ENCODE assay signal across 24 mouse cellular contexts in genomic region chr7:113847041-113847819, GRCm38 (mm10).
DNase-seq lines count a peak whose midpoint lies in the region; ATAC-seq lines count a peak whose summit lies in the region.
"Had no signal": no experiment of that assay in that cellular context is flagged by ENCODE, and none has a peak within 500 bp of the region (broad histone marks: within the 10 kb centered on the region; RNA-seq: fewer than 3 reads in every experiment).

No protein-coding gene starts in this region.

- H3K9ac ChIP-seq in liver, embryonic 12.5 days: no peak overlapping the region
- no peak overlapping the region for H3K9ac ChIP-seq in embryonic facial prominence, embryonic 14.5 days (ENCODE audit: low read depth, low read length)
- H3K9ac ChIP-seq in hindbrain, embryonic 16.5 days (ENCODE audit: low read depth, low read length): no peak overlapping the region
- H3K9ac ChIP-seq: limb, embryonic 13.5 days; midbrain, embryonic 15.5 days had no signal

- H3K4me3 ChIP-seq in liver, embryonic 12.5 days: no peak overlapping the region
- no peak overlapping the region for H3K4me3 ChIP-seq in embryonic facial prominence, embryonic 14.5 days (ENCODE audit: low read depth, low read length)
- H3K4me3 ChIP-seq in hindbrain, embryonic 16.5 days (ENCODE audit: low read length): no peak overlapping the region
- H3K4me3 ChIP-seq: hindbrain, embryonic 10.5 days; layer of hippocampus, adult 2 months; limb, embryonic 13.5 days; megakaryocyte, embryonic 14.5 days; midbrain, embryonic 15.5 days; myocyte had no signal

- peaks cover 7% of the 10 kb centered on the region; the same call in 1 of the 2 replicates for H3K4me1 ChIP-seq in liver, embryonic 12.5 days
- H3K4me1 ChIP-seq in embryonic facial prominence, embryonic 14.5 days (ENCODE audit: control insufficient read depth, insufficient read depth, low read length): peaks cover 15% of the 10 kb centered on the region
- no peaks in the 10 kb centered on the region for H3K4me1 ChIP-seq in hindbrain, embryonic 16.5 days (ENCODE audit: control insufficient read depth, insufficient read depth, low read depth, low read length)
- H3K4me1 ChIP-seq: megakaryocyte, embryonic 14.5 days; midbrain, embryonic 15.5 days had no signal

- DNase-seq in liver (no peak), MN1 (ENCODE audit: low spot score) (peak; percentile 12)
- peak; percentile 62 for DNase-seq in embryonic facial prominence, embryonic 14.5 days (ENCODE audit: low spot score)
- no peak for DNase-seq in layer of hippocampus, postnatal 14 days (ENCODE audit: low spot score in 2 of 2)
- DNase-seq: adrenal gland, postnatal 14 days; cerebellum, adult 2 months; cerebellum, postnatal 25 days; embryo, embryonic 11 days; kidney, adult 9 months; kidney, postnatal 14 days; layer of hippocampus, postnatal 36 days; lung, adult 2 months; right cerebral cortex, adult 18-20 months had no signal

- H3K27me3 ChIP-seq in liver, embryonic 12.5 days (replicated peaks): no peaks in the 10 kb centered on the region
- H3K27me3 ChIP-seq in embryonic facial prominence, embryonic 14.5 days (replicated peaks; ENCODE audit: control insufficient read depth, insufficient read depth, low read length): no peaks in the 10 kb centered on the region; the same call in 1 of the 2 replicates
- H3K27me3 ChIP-seq in hindbrain, embryonic 16.5 days (replicated peaks; ENCODE audit: control insufficient read depth, insufficient read depth, low read length): no peaks in the 10 kb centered on the region
- H3K27me3 ChIP-seq: limb, embryonic 13.5 days; megakaryocyte, embryonic 14.5 days; midbrain, embryonic 15.5 days had no signal

- ATAC-seq in liver, embryonic 12.5 days: 0 out of 2 replicates have a peak, but pooled peaks have one; percentile 54
- no peak for ATAC-seq in embryonic facial prominence, embryonic 14.5 days (ENCODE audit: low read depth)
- ATAC-seq in megakaryocyte-erythroid progenitor cell, adult 5-6 weeks (replicated peaks; ENCODE audit: low FRiP score, low TSS enrichment, poor library complexity, severe bottlenecking): peak; percentile 62
- no peak for ATAC-seq in hindbrain, embryonic 16.5 days
- ATAC-seq: forebrain, embryonic 16.5 days; hindbrain, postnatal 0 days; midbrain, embryonic 15.5 days had no signal

- 45% methylated on average over 7 of the region's 7 CpGs for WGBS in liver, embryonic 12.5 days (ENCODE audit: insufficient replicate concordance)
- 63% methylated on average over 7 of the region's 7 CpGs for WGBS in embryonic facial prominence, embryonic 14.5 days
- 76% methylated on average over 7 of the region's 7 CpGs for WGBS in hindbrain, embryonic 16.5 days

- no peaks in the 10 kb centered on the region for H3K36me3 ChIP-seq in liver, embryonic 12.5 days
- no peaks in the 10 kb centered on the region for H3K36me3 ChIP-seq in embryonic facial prominence, embryonic 14.5 days (ENCODE audit: control insufficient read depth, insufficient read depth, low read length)
- H3K36me3 ChIP-seq in hindbrain, embryonic 16.5 days (ENCODE audit: control insufficient read depth, insufficient read depth, low read length): no peaks in the 10 kb centered on the region
- H3K36me3 ChIP-seq: hindbrain, embryonic 10.5 days; limb, embryonic 13.5 days; midbrain, embryonic 15.5 days had no signal

- no peak overlapping the region for H3K4me2 ChIP-seq in liver, embryonic 12.5 days
- no peak overlapping the region for H3K4me2 ChIP-seq in embryonic facial prominence, embryonic 14.5 days (ENCODE audit: low read depth, low read length)
- no peak overlapping the region for H3K4me2 ChIP-seq in hindbrain, embryonic 16.5 days (ENCODE audit: low read length)
- H3K4me2 ChIP-seq: limb, embryonic 13.5 days; midbrain, embryonic 15.5 days had no signal

- no peak overlapping the region for H3K27ac ChIP-seq in liver, embryonic 12.5 days
- H3K27ac ChIP-seq in embryonic facial prominence, embryonic 14.5 days (replicated peaks; ENCODE audit: low read depth, low read length): no peak overlapping the region
- H3K27ac ChIP-seq in hindbrain, embryonic 16.5 days (ENCODE audit: low read depth, low read length): no peak overlapping the region
- H3K27ac ChIP-seq: hindbrain, embryonic 10.5 days; hindbrain, postnatal 0 days; limb, embryonic 13.5 days; midbrain, embryonic 15.5 days had no signal

- H3K9me3 ChIP-seq in liver, embryonic 12.5 days (replicated peaks): no peaks in the 10 kb centered on the region
- H3K9me3 ChIP-seq in embryonic facial prominence, embryonic 14.5 days (ENCODE audit: control insufficient read depth, low read length): no peaks in the 10 kb centered on the region
- H3K9me3 ChIP-seq in hindbrain, embryonic 16.5 days (ENCODE audit: control insufficient read depth, low read length): no peaks in the 10 kb centered on the region
- H3K9me3 ChIP-seq: hindbrain, embryonic 10.5 days; limb, embryonic 13.5 days; megakaryocyte, embryonic 14.5 days; midbrain, embryonic 15.5 days had no signal

Comparison
In these comparisons a context has a peak if more than half of its experiments do, and no peak if none do; other contexts are left out.
1. ATAC-seq: peak in liver, embryonic 12.5 days (single experiment) and megakaryocyte-erythroid progenitor cell, adult 5-6 weeks (single experiment); none in embryonic facial prominence, embryonic 14.5 days (single experiment) and hindbrain, embryonic 16.5 days (single experiment).
2. DNase-seq: peak in MN1 (single experiment) and embryonic facial prominence, embryonic 14.5 days (single experiment); none in liver (single experiment) and layer of hippocampus, postnatal 14 days (0 of 2).